Mouse (Mus musculus) G1E (cell line): ENCODE data around the gene Gnl2. TPM values are rescaled to one million over a fixed set of nuclear protein-coding genes. Genes with fewer than 3 reads are reported as not detected.
A peak's percentile ranks its signal among the peaks of the same experiment; 100 is the strongest.

Experiments used
- ATAC-seq: 2 replicates; pipeline ENCODE4 v1.8.0; 2016; ENCODE audit warnings: mild to moderate bottlenecking; ENCODE audit not compliant: insufficient number of reproducible peaks, poor library complexity, low FRiP score, severe bottlenecking; ENCODE audit errors: extremely low read depth
- DNase-seq: peaks from one replicate; pipeline ENCODE4 v3.0.0; 2012; ENCODE audit warnings: low spot score
- H3K27me3 ChIP-seq: 2 replicates; pipeline ENCODE4 v1.6.1; 2012; ENCODE audit warnings: mild to moderate bottlenecking, low read length, inconsistent platforms; ENCODE audit not compliant: insufficient read depth
- H3K36me3 ChIP-seq: replicated peaks from 2 replicates; pipeline ENCODE3; 2012; ENCODE audit warnings: mild to moderate bottlenecking, inconsistent platforms
- H3K4me1 ChIP-seq: 2 replicates; pipeline ENCODE4 v1.6.1; 2012; ENCODE audit warnings: low read depth, low read length, inconsistent platforms, mixed read lengths; ENCODE audit not compliant: insufficient read depth
- H3K4me3 ChIP-seq: 2 replicates; pipeline ENCODE4 v1.5.1; 2012; ENCODE audit warnings: low read depth, mild to moderate bottlenecking, inconsistent platforms, low read length, moderate library complexity, mixed read lengths
- H3K9me3 ChIP-seq: replicated peaks from 2 replicates; pipeline ENCODE4 v1.6.1; 2012; ENCODE audit warnings: inconsistent platforms
- CTCF ChIP-seq: IDR thresholded peaks from 2 replicates; pipeline ENCODE4 v1.5.1; 2012; ENCODE audit warnings: low read depth, low read length, inconsistent platforms, mixed read lengths
- GATA1 ChIP-seq: IDR thresholded peaks from 2 replicates; pipeline ENCODE4 v1.6.1; 2012; ENCODE audit warnings: borderline replicate concordance, low read length, inconsistent platforms, mixed read lengths
- GATA2 ChIP-seq: IDR thresholded peaks from 2 replicates; pipeline ENCODE4 v1.6.1; 2012; ENCODE audit warnings: low read depth, low read length, inconsistent platforms, borderline replicate concordance
- POLR2AphosphoS5 ChIP-seq: IDR thresholded peaks from 2 replicates; pipeline ENCODE4 v1.6.1; 2012; ENCODE audit warnings: low read depth, low read length, inconsistent platforms; ENCODE audit not compliant: insufficient replicate concordance
- TAL1 ChIP-seq: conservative IDR thresholded peaks from 2 replicates; pipeline ENCODE4 v1.6.1; 2012; ENCODE audit warnings: low read depth, low read length, inconsistent platforms, mixed read lengths
- polyA plus RNA-seq: library from polyadenylated mRNA; stranded (reverse); fragments of >175 nt; gene quantifications from 2 replicates; pipeline ENCODE4 v1.2.3, GENCODE M21; 2012
- total RNA-seq, 2 experiments: library from RNA; stranded (forward) in 1 of 2; stranded (reverse) in 1 of 2; fragments of 200-1000 nt in 1 of 2; fragments of >200 nt in 1 of 2; fragmentation: Nextera tagmentation in 1 of 2; gene quantifications; 2 replicates each; pipeline ENCODE4 v1.2.3; 2014 to 2017

The Gnl2 gene
- total and polyA plus RNA-seq, 3 experiments: 110 to 200 (median 176) TPM

- no peaks in the 10 kb centered on the region for H3K9me3 ChIP-seq
- H3K4me1 ChIP-seq: 0 out of 2 replicates have a peak, but pooled peaks cover 2% of the 10 kb centered on the region
- TF ChIP-seq TAL1 (no peak), POLR2AphosphoS5 (no peak), CTCF (no peak), GATA2 (no peak), GATA1 (no peak)
- H3K27me3 ChIP-seq: peaks cover 22% of the 10 kb centered on the region
- DNase-seq (no peak), ATAC-seq (no peak)
- H3K4me3 ChIP-seq: no peak overlapping the region
- no peaks in the 10 kb centered on the region for H3K36me3 ChIP-seq
Measured at GRCm38 (mm10) chr4:124973296-124973695, 43.1 kb upstream of the Gnl2 start.

DNA sequence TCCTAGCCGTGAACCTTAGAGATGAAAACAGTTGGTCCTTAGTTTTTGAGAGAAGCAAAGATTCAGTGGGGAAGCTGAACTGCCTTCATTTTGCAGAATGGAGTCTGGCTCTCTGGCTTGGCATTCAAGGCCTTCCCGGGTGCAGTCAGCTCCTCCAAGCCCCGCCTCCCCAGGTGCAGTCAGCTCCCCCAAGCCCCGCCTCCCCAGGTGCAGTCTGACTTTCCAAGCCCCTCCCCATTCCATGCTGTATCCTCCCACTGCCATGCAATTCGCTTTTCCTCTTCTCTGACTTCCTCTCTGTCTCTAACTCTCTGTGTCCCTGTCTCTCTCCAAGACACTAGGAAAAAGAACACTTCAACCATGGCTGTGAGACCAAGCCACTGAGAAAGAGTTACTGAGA, 38.2 kb upstream of the Gnl2 start:
- ATAC-seq: no peak
- peaks cover 10% of the 10 kb centered on the region for H3K27me3 ChIP-seq
- TF ChIP-seq TAL1 (no peak), CTCF (no peak), POLR2AphosphoS5 (no peak), GATA1 (no peak), GATA2 (no peak)
- no peak overlapping the region for H3K4me3 ChIP-seq
- H3K4me1 ChIP-seq: 0 out of 2 replicates have a peak, but pooled peaks cover 2% of the 10 kb centered on the region
- no peaks in the 10 kb centered on the region for H3K36me3 ChIP-seq
- no peak for DNase-seq
- H3K9me3 ChIP-seq: no peaks in the 10 kb centered on the region

GRCm38 (mm10) chr4:124983893-124984526, 32.4 kb upstream of the Gnl2 start:
- Histone ChIP-seq H3K36me3 (no peaks in the 10 kb centered on the region), H3K9me3 (peaks cover 7% of the 10 kb centered on the region), H3K4me1 (peaks cover 5% of the 10 kb centered on the region), H3K4me3 (no peak overlapping the region), H3K27me3 (peaks cover 13% of the 10 kb centered on the region)
- ATAC-seq (no peak; the same call in 1 of the 2 replicates), DNase-seq (no peak)
- TF ChIP-seq POLR2AphosphoS5 (no peak), CTCF (0 out of 2 replicates have a peak, but pooled peaks have one; percentile 19)

GRCm38 (mm10) chr4:124984871-124985670, 31.3 kb upstream of the Gnl2 start:
- peaks cover 15% of the 10 kb centered on the region for H3K27me3 ChIP-seq
- no peak for DNase-seq
- ATAC-seq: no peak

GRCm38 (mm10) chr4:124985671-124986602, 30.4 kb upstream of the Gnl2 start, which contains the start of gene Rspo1:
Gene Rspo1 (plus strand): TSS chr4:124986430.
- Histone ChIP-seq H3K4me3 (no peak within 1 kb of the TSS; the same call in 1 of the 2 replicates), H3K36me3 (no peaks in the 10 kb centered on the region), H3K4me1 (peaks cover 5% of the 10 kb centered on the region), H3K9me3 (peaks cover 7% of the 10 kb centered on the region), H3K27me3 (peaks cover 21% of the 10 kb centered on the region)
- TF ChIP-seq CTCF: no peak
- TF ChIP-seq GATA1: no peak
- TF ChIP-seq POLR2AphosphoS5: no peak
- no peak for DNase-seq
- ATAC-seq: no peak

More at GRCm38 (mm10) chr4:124984871-124985670, 31.3 kb upstream of the Gnl2 start:
- Histone ChIP-seq H3K9me3 (peaks cover 7% of the 10 kb centered on the region), H3K36me3 (no peaks in the 10 kb centered on the region), H3K4me1 (peaks cover 5% of the 10 kb centered on the region), H3K4me3 (no peak overlapping the region)
- no peak for TF ChIP-seq GATA2
- TF ChIP-seq GATA1: no peak
- TF ChIP-seq POLR2AphosphoS5: no peak
- no peak for TF ChIP-seq CTCF
- TF ChIP-seq TAL1: no peak
